Mouse (Mus musculus): ENCODE measurements around the gene Ear14. TPM values are rescaled to one million over a fixed set of nuclear protein-coding genes. Genes with fewer than 3 reads are reported as not detected.
"Not testable (repeated sequence)": the region's sequence is repeated elsewhere in the genome, so short reads cannot be mapped to it uniquely, and the experiment has no call there.

The Ear14 gene
- polyA plus RNA-seq, 1 experiment from 2014 or later: not detected

GRCm38 (mm10) chr14:51237488-51237887, 34.3 kb downstream of the Ear14 start:
- H3K4me3 ChIP-seq (ENCODE audit: low read depth, low read length); H3K9ac ChIP-seq (ENCODE audit: low read depth, low read length); H3K27ac ChIP-seq (ENCODE audit: low read depth, low read length); H3K9me3 ChIP-seq (replicated peaks; ENCODE audit: control insufficient read depth, low read length); H3K4me2 ChIP-seq; H3K36me3 ChIP-seq (ENCODE audit: control insufficient read depth, insufficient read depth, low read length); ATAC-seq (replicated peaks; ENCODE audit: insufficient number of reproducible peaks, low FRiP score, low TSS enrichment); H3K4me1 ChIP-seq (ENCODE audit: control insufficient read depth, insufficient read depth, low read length); H3K27me3 ChIP-seq (ENCODE audit: control insufficient read depth, insufficient read depth, low read length): not testable (repeated sequence)
- WGBS (ENCODE audit: insufficient replicate concordance): 70% methylated on average over 1 of the region's 1 CpGs

- H3K4me2 ChIP-seq: no peak overlapping the region
- no peaks in the 10 kb centered on the region for H3K27me3 ChIP-seq (ENCODE audit: control insufficient read depth, insufficient read depth, low read length)
- no peaks in the 10 kb centered on the region for H3K4me1 ChIP-seq (ENCODE audit: control insufficient read depth, insufficient read depth, low read length)
- no peaks in the 10 kb centered on the region for H3K9me3 ChIP-seq (replicated peaks; ENCODE audit: control insufficient read depth, low read length)
- no peaks in the 10 kb centered on the region for H3K36me3 ChIP-seq (ENCODE audit: control insufficient read depth, insufficient read depth, low read length)
- H3K27ac ChIP-seq (ENCODE audit: low read depth, low read length): no peak overlapping the region
- no peak overlapping the region for H3K4me3 ChIP-seq (ENCODE audit: low read depth, low read length)
- no peak overlapping the region for H3K9ac ChIP-seq (ENCODE audit: low read depth, low read length)
- ATAC-seq (replicated peaks; ENCODE audit: insufficient number of reproducible peaks, low FRiP score, low TSS enrichment): no peak
Measured at GRCm38 (mm10) chr14:51240899-51241298, 37.7 kb downstream of the Ear14 start.

- H3K9me3 ChIP-seq (replicated peaks; ENCODE audit: control insufficient read depth, low read length): no peaks in the 10 kb centered on the region
Measured at GRCm38 (mm10) chr14:51247736-51248135, 44.5 kb downstream of the Ear14 start.

GRCm38 (mm10) chr14:51250348-51250747, 47.2 kb downstream of the Ear14 start:
- Histone ChIP-seq H3K4me2 (no peak overlapping the region), H3K27ac (ENCODE audit: low read depth, low read length) (no peak overlapping the region), H3K4me1 (ENCODE audit: control insufficient read depth, insufficient read depth, low read length) (no peaks in the 10 kb centered on the region), H3K27me3 (ENCODE audit: control insufficient read depth, insufficient read depth, low read length) (no peaks in the 10 kb centered on the region), H3K4me3 (ENCODE audit: low read depth, low read length) (no peak overlapping the region), H3K36me3 (ENCODE audit: control insufficient read depth, insufficient read depth, low read length) (no peaks in the 10 kb centered on the region), H3K9ac (ENCODE audit: low read depth, low read length) (no peak overlapping the region), H3K9me3 (replicated peaks; ENCODE audit: control insufficient read depth, low read length) (no peaks in the 10 kb centered on the region)
- no peak for ATAC-seq (replicated peaks; ENCODE audit: insufficient number of reproducible peaks, low FRiP score, low TSS enrichment)
- WGBS (ENCODE audit: insufficient replicate concordance): 71% methylated on average over 3 of the region's 3 CpGs

More at GRCm38 (mm10) chr14:51247736-51248135, 44.5 kb downstream of the Ear14 start:
- Histone ChIP-seq H3K27me3 (ENCODE audit: control insufficient read depth, insufficient read depth, low read length) (no peaks in the 10 kb centered on the region), H3K4me1 (ENCODE audit: control insufficient read depth, insufficient read depth, low read length) (no peaks in the 10 kb centered on the region), H3K27ac (ENCODE audit: low read depth, low read length) (no peak overlapping the region), H3K9ac (ENCODE audit: low read depth, low read length) (no peak overlapping the region), H3K4me3 (ENCODE audit: low read depth, low read length) (no peak overlapping the region), H3K4me2 (no peak overlapping the region), H3K36me3 (ENCODE audit: control insufficient read depth, insufficient read depth, low read length) (no peaks in the 10 kb centered on the region)
- ATAC-seq (replicated peaks; ENCODE audit: insufficient number of reproducible peaks, low FRiP score, low TSS enrichment): no peak
- WGBS (ENCODE audit: insufficient replicate concordance): 64% methylated on average over 1 of the region's 1 CpGs

GRCm38 (mm10) chr14:51252206-51252605, 49.0 kb downstream of the Ear14 start:
- ATAC-seq (replicated peaks; ENCODE audit: insufficient number of reproducible peaks, low FRiP score, low TSS enrichment); H3K36me3 ChIP-seq (ENCODE audit: control insufficient read depth, insufficient read depth, low read length); H3K4me2 ChIP-seq; H3K9ac ChIP-seq (ENCODE audit: low read depth, low read length); H3K4me1 ChIP-seq (ENCODE audit: control insufficient read depth, insufficient read depth, low read length); H3K27me3 ChIP-seq (ENCODE audit: control insufficient read depth, insufficient read depth, low read length); H3K27ac ChIP-seq (ENCODE audit: low read depth, low read length); H3K4me3 ChIP-seq (ENCODE audit: low read depth, low read length); H3K9me3 ChIP-seq (replicated peaks; ENCODE audit: control insufficient read depth, low read length): not testable (repeated sequence)

GRCm38 (mm10) chr14:51253569-51253968, 50.4 kb downstream of the Ear14 start:
- H3K4me3 ChIP-seq (ENCODE audit: low read depth, low read length): no peak overlapping the region
- WGBS (ENCODE audit: insufficient replicate concordance): 88% methylated on average over 1 of the region's 1 CpGs
- no peaks in the 10 kb centered on the region for H3K4me1 ChIP-seq (ENCODE audit: control insufficient read depth, insufficient read depth, low read length)
- no peaks in the 10 kb centered on the region for H3K9me3 ChIP-seq (replicated peaks; ENCODE audit: control insufficient read depth, low read length)
- H3K4me2 ChIP-seq: no peak overlapping the region
- no peak for ATAC-seq (replicated peaks; ENCODE audit: insufficient number of reproducible peaks, low FRiP score, low TSS enrichment)
- no peaks in the 10 kb centered on the region for H3K27me3 ChIP-seq (ENCODE audit: control insufficient read depth, insufficient read depth, low read length)
- no peaks in the 10 kb centered on the region for H3K36me3 ChIP-seq (ENCODE audit: control insufficient read depth, insufficient read depth, low read length)
- no peak overlapping the region for H3K9ac ChIP-seq (ENCODE audit: low read depth, low read length)
- no peak overlapping the region for H3K27ac ChIP-seq (ENCODE audit: low read depth, low read length)

Other genes starting within 250 kb of the Ear14 start
- 0.47 and 0.61 TPM in 2 replicates for gene Pnp2, start 247.4 kb upstream of the Ear14 start, polyA plus RNA-seq (2014; fragmentation: Nextera tagmentation; extraction: Ambion mirVana)
- gene Rnase10, start 195.6 kb upstream of the Ear14 start, polyA plus RNA-seq (2014; fragmentation: Nextera tagmentation; extraction: Ambion mirVana): 0.23 and 0.24 TPM in 2 replicates
- gene Rnase9, start 161.5 kb upstream of the Ear14 start, polyA plus RNA-seq (2014; fragmentation: Nextera tagmentation; extraction: Ambion mirVana): not detected in 2 replicates
- gene Rnase11, start 153.2 kb upstream of the Ear14 start, polyA plus RNA-seq (2014; fragmentation: Nextera tagmentation; extraction: Ambion mirVana): not detected in 2 replicates
- 0.46 TPM in 1 of 2 replicates, not detected in the other for gene Rnase12, start 145.7 kb upstream of the Ear14 start, polyA plus RNA-seq (2014; fragmentation: Nextera tagmentation; extraction: Ambion mirVana)
- not detected in 2 replicates for gene Olfr750, start 129.0 kb upstream of the Ear14 start, polyA plus RNA-seq (2014; fragmentation: Nextera tagmentation; extraction: Ambion mirVana)
- gene Rnase4, start 112.3 kb upstream of the Ear14 start, polyA plus RNA-seq (2014; fragmentation: Nextera tagmentation; extraction: Ambion mirVana): 11.5 and 12.6 TPM in 2 replicates
- 2.1 and 2.8 TPM in 2 replicates for gene Ang, start 112.2 kb upstream of the Ear14 start, polyA plus RNA-seq (2014; fragmentation: Nextera tagmentation; extraction: Ambion mirVana)
- gene Eddm3b, start 89.0 kb upstream of the Ear14 start, polyA plus RNA-seq (2014; fragmentation: Nextera tagmentation; extraction: Ambion mirVana): not detected in 2 replicates
- gene Rnase6, start 79.5 kb upstream of the Ear14 start, polyA plus RNA-seq (2014; fragmentation: Nextera tagmentation; extraction: Ambion mirVana): not detected in 2 replicates
- not detected in 2 replicates for gene Rnase1, start 56.6 kb upstream of the Ear14 start, polyA plus RNA-seq (2014; fragmentation: Nextera tagmentation; extraction: Ambion mirVana)
- not detected in 2 replicates for gene Rnase2b, start 41.1 kb upstream of the Ear14 start, polyA plus RNA-seq (2014; fragmentation: Nextera tagmentation; extraction: Ambion mirVana)
- not detected in 2 replicates for gene Ang2, start 4.2 kb upstream of the Ear14 start, polyA plus RNA-seq (2014; fragmentation: Nextera tagmentation; extraction: Ambion mirVana)
- gene Rnase2a, start 52.7 kb downstream of the Ear14 start, polyA plus RNA-seq (2014; fragmentation: Nextera tagmentation; extraction: Ambion mirVana): not detected in 2 replicates
- not detected in 2 replicates for gene Gm7247, start 158.4 kb downstream of the Ear14 start, polyA plus RNA-seq (2014; fragmentation: Nextera tagmentation; extraction: Ambion mirVana)
- not detected in 2 replicates for gene Vmn2r88, start 207.4 kb downstream of the Ear14 start, polyA plus RNA-seq (2014; fragmentation: Nextera tagmentation; extraction: Ambion mirVana)
- not detected in 2 replicates for gene Vmn2r89, start 248.5 kb downstream of the Ear14 start, polyA plus RNA-seq (2014; fragmentation: Nextera tagmentation; extraction: Ambion mirVana)